Mouse (Mus musculus): ENCODE results near the gene Armc7. TPM values are rescaled to one million over a fixed set of nuclear protein-coding genes. Genes with fewer than 3 reads are reported as not detected.
"Not testable (repeated sequence)": the region's sequence is repeated elsewhere in the genome, so short reads cannot be mapped to it uniquely, and the experiment has no call there.

Gene Armc7
- polyA plus RNA-seq, 1 experiment from 2014 or later, result 10.7 TPM

DNA sequence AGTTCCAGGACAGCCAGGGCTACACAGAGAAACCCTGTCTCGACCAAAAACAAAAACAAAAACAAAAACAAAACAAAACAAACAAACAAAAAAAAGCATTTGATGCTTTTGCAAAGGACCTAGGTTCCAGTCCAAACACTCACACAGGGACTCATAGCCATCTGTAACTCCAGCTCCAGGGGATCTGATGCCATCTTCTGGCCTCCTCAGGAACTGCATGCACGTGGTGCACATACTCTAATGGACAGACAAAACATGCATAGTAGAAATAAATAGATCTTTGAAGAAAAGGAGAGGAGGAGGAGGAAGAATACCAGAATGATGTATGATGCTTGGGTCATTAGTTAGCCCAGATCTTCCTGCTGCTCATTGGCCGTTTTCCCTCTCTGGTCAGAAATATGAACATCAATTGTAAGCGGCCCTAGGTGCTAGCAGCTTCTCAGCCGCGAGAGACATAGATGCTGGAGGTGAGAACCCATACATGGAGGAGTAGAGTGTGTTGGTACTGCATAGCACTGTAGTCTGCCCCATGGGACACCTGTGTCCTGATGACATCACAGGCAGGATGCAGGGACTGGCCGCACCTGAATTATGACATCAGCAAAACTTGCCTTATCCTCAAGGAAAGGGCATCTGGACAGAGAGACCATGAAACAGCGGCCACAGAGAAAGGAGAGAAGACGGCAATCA, 35.4 kb upstream of the Armc7 start, which contains the start of gene Trim80:
TSS of gene Trim80 (plus strand) at position 640 of the 690 bp plus-strand sequence.
- Histone ChIP-seq H3K4me2 (replicated peaks) (no peak within 1 kb of the TSS), H3K9ac (no peak within 1 kb of the TSS), H3K9me3 (0 out of 2 replicates have a peak, but pooled peaks cover 4% of the 10 kb centered on the region), H3K36me3 (no peaks in the 10 kb centered on the region), H3K4me1 (peaks cover 15% of the 10 kb centered on the region), H3K27ac (no peak within 1 kb of the TSS), H3K4me3 (no peak within 1 kb of the TSS), H3K27me3 (no peaks in the 10 kb centered on the region)
- 95% methylated on average over 9 of the region's 9 CpGs for WGBS
- no peak for ATAC-seq (ENCODE audit: insufficient number of reproducible peaks, insufficient read depth, low FRiP score, low TSS enrichment)

DNA sequence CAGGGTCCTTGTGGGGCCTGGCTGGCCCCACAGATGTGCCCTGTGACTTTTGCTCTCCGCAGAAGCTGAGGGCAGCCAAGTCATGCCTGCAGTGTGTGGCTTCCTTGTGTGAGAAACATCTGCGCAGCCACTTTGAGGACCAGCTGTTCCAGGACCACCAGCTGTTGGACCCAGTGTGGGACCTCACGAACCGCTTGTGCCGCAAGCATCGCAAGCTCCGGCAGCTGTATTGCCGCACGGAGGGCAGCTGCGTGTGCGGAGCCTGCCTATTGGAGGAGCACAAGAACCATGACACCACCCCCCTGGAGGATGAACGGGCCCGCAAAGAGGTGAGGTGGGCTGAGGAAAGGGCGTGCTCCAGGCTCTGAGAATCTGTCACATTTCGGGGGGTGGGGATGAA, 34.0 kb upstream of the Armc7 start:
- no peak overlapping the region for H3K27ac ChIP-seq
- 41% methylated on average over 15 of the region's 15 CpGs for WGBS
- 0 out of 2 replicates have a peak, but pooled peaks cover 4% of the 10 kb centered on the region for H3K9me3 ChIP-seq
- no peaks in the 10 kb centered on the region for H3K27me3 ChIP-seq
- no peak overlapping the region for H3K9ac ChIP-seq
- H3K4me1 ChIP-seq, result peaks cover 3% of the 10 kb centered on the region
- no peak overlapping the region for H3K4me2 ChIP-seq (replicated peaks)
- no peak overlapping the region for H3K4me3 ChIP-seq
- H3K36me3 ChIP-seq, result no peaks in the 10 kb centered on the region
- no peak for ATAC-seq (ENCODE audit: insufficient number of reproducible peaks, insufficient read depth, low FRiP score, low TSS enrichment)

DNA sequence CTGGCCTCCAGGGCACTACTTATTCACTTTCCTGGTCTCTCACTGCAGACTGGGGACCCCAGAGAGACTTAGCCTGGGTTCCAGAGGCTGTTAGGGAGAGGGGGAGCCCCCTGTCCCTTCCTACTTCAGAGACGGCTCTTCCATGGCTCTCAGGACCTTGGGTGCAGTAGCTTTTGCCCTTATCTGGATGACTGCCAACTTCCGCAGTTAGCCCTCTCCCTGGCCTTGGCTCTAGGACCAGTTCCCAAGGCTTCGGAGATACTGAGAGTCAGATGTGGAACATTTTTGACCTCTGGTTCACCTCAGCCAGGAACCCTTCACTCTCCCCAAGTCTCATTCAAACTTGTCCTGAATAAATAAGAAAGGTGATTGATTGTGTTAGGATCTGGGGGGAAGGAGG, 28.6 kb upstream of the Armc7 start:
- WGBS, result 69% methylated on average over 3 of the region's 3 CpGs
- Histone ChIP-seq H3K4me1 (peaks cover 7% of the 10 kb centered on the region), H3K9ac (no peak overlapping the region), H3K27ac (0 out of 2 replicates have a peak overlapping the region, but pooled peaks have one; percentile 11), H3K36me3 (no peaks in the 10 kb centered on the region), H3K4me2 (replicated peaks) (no peak overlapping the region), H3K9me3 (no peaks in the 10 kb centered on the region), H3K4me3 (no peak overlapping the region), H3K27me3 (0 out of 2 replicates have a peak, but pooled peaks cover 3% of the 10 kb centered on the region)
- no peak for ATAC-seq (ENCODE audit: insufficient number of reproducible peaks, insufficient read depth, low FRiP score, low TSS enrichment)

DNA sequence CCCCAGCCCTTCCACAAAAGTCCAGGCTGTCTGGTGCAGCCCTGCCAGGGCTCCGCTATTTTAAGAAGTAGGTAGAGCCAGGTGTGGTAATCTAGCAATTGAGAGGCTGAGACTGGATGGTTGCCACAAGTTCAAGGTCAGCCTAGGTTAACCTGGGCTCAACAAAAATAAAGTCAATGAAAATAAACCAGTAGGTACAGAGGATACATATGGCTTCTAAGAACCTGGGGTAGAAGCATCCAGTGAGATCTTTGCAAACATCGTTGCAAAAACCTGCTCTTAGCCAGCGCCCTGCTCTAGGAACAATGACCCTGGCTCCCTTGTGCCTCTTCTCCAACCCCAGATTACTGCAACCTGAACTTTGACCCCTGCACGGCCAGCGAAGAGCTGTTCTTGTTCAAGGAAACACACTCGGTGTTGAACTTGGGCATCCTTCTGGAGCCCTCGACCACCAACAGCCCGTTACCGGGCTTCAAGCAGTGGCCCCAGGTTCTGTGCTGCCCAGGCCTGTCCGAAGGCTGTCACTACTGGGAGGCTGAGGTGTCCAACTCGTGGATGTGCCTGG, 28.1 kb upstream of the Armc7 start:
- Histone ChIP-seq H3K36me3 (no peaks in the 10 kb centered on the region), H3K27ac (no peak overlapping the region), H3K4me3 (no peak overlapping the region), H3K4me1 (peaks cover 7% of the 10 kb centered on the region), H3K9me3 (no peaks in the 10 kb centered on the region), H3K4me2 (replicated peaks) (no peak overlapping the region), H3K9ac (no peak overlapping the region), H3K27me3 (0 out of 2 replicates have a peak, but pooled peaks cover 3% of the 10 kb centered on the region)
- 76% methylated on average over 11 of the region's 11 CpGs for WGBS
- no peak for ATAC-seq (ENCODE audit: insufficient number of reproducible peaks, insufficient read depth, low FRiP score, low TSS enrichment)

DNA sequence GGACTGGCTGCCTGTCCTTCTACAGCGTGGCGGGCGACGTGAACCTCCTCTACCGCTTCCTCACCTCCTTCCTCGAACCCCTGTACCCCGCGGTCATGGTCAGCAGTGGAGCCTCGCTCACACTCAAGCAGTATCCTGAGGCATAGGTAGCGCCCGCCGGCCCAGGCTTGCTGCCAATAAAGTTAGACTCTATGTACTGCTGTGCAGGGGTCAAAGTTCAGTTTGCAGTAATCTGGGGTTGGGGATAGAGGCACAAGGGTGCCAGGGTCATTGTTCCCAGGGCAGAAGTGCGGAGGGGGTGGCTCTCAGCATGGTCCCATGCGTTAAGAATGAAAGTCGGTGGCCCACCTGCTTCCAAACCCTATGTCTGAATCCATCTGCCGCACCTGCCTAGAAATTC, 27.4 kb upstream of the Armc7 start:
- ATAC-seq (ENCODE audit: insufficient number of reproducible peaks, insufficient read depth, low FRiP score, low TSS enrichment), result no peak

DNA sequence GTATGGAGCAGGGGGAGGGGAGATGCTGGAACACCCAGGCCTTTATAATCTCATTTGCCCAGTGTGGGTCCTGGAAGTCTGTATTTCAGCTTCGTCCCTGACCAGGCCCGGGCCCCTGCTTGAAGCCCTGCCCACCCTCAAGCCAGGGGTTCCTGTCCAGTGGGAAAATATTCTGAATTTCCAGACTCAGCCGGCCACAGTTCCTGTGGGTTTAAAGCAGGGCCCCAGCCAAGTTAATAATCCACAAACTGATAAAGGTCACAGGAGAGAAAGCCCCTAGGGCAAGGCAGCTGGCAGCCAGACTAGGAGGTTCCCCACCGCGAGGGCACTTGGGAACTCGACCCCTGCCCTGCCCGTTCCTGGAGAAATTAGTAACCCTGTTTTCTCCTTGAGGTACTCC, 26.5 kb upstream of the Armc7 start:
- Histone ChIP-seq H3K9ac (no peak overlapping the region), H3K27me3 (0 out of 2 replicates have a peak, but pooled peaks cover 3% of the 10 kb centered on the region), H3K4me2 (replicated peaks) (no peak overlapping the region), H3K4me3 (no peak overlapping the region), H3K4me1 (peaks cover 7% of the 10 kb centered on the region), H3K36me3 (no peaks in the 10 kb centered on the region), H3K9me3 (no peaks in the 10 kb centered on the region), H3K27ac (no peak overlapping the region)
- WGBS, result 24% methylated on average over 7 of the region's 7 CpGs
- no peak for ATAC-seq (ENCODE audit: insufficient number of reproducible peaks, insufficient read depth, low FRiP score, low TSS enrichment)

More for the DNA sequence above, 27.4 kb upstream of the Armc7 start:
- Histone ChIP-seq H3K4me2 (replicated peaks) (no peak overlapping the region), H3K27me3 (0 out of 2 replicates have a peak, but pooled peaks cover 3% of the 10 kb centered on the region), H3K9me3 (no peaks in the 10 kb centered on the region), H3K9ac (no peak overlapping the region), H3K27ac (no peak overlapping the region), H3K4me3 (no peak overlapping the region), H3K4me1 (peaks cover 7% of the 10 kb centered on the region), H3K36me3 (no peaks in the 10 kb centered on the region)
- WGBS, result 82% methylated on average over 16 of the region's 16 CpGs

DNA sequence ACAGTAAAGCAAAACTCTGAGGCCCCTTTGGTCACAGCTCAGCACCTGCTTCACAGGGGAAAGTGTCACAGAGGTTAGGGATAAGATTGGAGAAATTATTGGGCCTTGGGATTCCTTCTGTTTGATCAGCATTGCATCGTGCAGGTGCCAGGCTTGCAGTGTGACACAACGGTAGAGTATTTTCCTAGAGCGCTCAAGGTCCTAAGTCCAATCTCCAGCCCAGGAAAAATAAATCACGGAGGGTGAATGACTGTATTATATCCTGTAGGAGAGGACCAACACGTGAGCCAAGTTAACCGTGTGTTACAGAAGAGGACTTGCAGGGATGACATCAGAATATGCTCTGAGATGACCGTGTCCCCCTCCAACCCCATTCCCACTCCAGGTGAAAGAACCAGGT, 25.3 kb upstream of the Armc7 start:
- no peak overlapping the region for H3K9ac ChIP-seq
- 90% methylated on average over 7 of the region's 7 CpGs for WGBS
- H3K4me1 ChIP-seq, result peaks cover 7% of the 10 kb centered on the region
- ATAC-seq (ENCODE audit: insufficient number of reproducible peaks, insufficient read depth, low FRiP score, low TSS enrichment), result no peak
- no peaks in the 10 kb centered on the region for H3K36me3 ChIP-seq
- 0 out of 2 replicates have a peak, but pooled peaks cover 3% of the 10 kb centered on the region for H3K27me3 ChIP-seq
- no peak overlapping the region for H3K27ac ChIP-seq
- no peak overlapping the region for H3K4me3 ChIP-seq
- no peaks in the 10 kb centered on the region for H3K9me3 ChIP-seq
- H3K4me2 ChIP-seq (replicated peaks), result no peak overlapping the region

DNA sequence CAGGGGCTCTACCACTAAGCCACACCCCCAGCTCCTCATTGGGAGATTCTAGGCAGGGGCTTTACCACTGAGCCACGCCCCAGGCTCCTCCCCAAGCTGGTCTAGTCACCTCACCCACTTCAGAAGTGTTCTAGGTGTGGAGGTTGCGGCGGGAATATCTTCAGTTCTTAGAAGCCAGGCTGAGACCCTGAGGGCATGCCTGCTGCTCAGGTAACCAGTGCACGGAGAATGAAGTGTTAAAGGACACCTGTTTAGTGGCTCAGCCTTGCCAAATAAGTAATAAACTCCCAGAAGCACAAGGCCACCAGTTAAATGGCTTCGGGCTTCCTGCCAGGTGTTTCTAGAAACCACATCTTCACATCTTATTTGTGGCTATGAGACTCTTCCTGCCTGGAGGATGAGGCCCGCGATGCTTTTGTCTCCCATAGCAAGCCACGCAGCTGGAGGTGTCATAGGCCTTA, 23.7 kb upstream of the Armc7 start:
- H3K4me2 ChIP-seq (replicated peaks), result no peak overlapping the region
- 0 out of 2 replicates have a peak, but pooled peaks cover 1% of the 10 kb centered on the region for H3K27me3 ChIP-seq
- no peak overlapping the region for H3K4me3 ChIP-seq
- no peaks in the 10 kb centered on the region for H3K36me3 ChIP-seq
- H3K9ac ChIP-seq, result no peak overlapping the region
- ATAC-seq (ENCODE audit: insufficient number of reproducible peaks, insufficient read depth, low FRiP score, low TSS enrichment), result no peak
- 85% methylated on average over 8 of the region's 8 CpGs for WGBS
- H3K27ac ChIP-seq, result no peak overlapping the region
- H3K4me1 ChIP-seq, result peaks cover 3% of the 10 kb centered on the region
- no peaks in the 10 kb centered on the region for H3K9me3 ChIP-seq

DNA sequence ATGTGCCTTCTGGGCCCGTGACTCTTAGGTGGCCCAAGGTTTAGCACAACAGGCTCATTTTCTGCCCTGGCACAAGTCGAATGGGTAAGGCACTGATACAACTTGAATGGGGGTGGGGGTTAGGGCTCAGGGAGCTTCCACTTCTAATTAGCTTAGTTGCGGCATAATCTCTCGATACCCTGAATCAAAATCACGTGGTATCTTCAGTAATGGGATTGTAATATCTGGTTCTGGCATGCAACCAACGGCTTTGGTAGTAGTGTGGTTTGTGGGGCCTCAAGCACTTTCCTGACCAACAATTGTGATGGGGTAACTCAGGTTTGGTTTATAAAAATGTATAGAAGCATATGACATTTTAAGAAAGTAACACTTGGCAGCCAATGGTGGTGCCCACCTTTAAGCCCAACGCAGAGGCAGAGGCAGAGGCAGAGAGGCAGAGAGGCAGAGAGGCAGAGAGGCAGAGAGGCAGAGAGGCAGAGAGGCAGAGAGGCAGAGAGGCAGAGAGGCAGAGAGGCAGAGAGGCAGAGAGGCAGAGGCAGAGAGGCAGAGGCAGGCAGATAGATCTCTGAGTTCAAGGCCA, 23.1 kb upstream of the Armc7 start:
- Histone ChIP-seq H3K9ac (no peak overlapping the region), H3K9me3 (no peaks in the 10 kb centered on the region), H3K4me3 (no peak overlapping the region), H3K4me2 (replicated peaks) (no peak overlapping the region), H3K27me3 (no peaks in the 10 kb centered on the region), H3K27ac (no peak overlapping the region), H3K4me1 (no peaks in the 10 kb centered on the region), H3K36me3 (no peaks in the 10 kb centered on the region)
- ATAC-seq (ENCODE audit: insufficient number of reproducible peaks, insufficient read depth, low FRiP score, low TSS enrichment), result no peak
- 83% methylated on average over 7 of the region's 7 CpGs for WGBS

DNA sequence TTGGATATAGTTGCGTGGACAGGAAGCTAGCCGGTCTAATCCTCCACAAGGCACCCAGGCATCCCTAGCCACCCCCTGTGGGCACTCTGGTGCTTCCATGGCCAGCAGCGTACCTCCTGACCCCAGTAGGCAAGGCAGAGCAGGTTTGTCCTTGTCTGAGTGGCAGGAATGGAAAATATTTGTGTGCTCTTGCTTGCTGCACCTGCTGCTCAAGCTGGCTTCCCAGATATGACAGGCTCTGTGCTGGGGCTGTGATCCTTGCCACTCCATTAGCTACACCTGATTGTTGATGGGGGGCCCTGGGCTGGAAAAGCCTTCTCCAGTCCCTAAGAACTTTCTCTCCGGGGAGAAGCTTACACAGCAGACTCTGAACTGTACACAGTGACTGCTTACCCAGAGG, 22.2 kb upstream of the Armc7 start:
- Histone ChIP-seq H3K4me3 (no peak overlapping the region), H3K9me3 (no peaks in the 10 kb centered on the region), H3K36me3 (no peaks in the 10 kb centered on the region), H3K27ac (no peak overlapping the region), H3K4me2 (replicated peaks) (no peak overlapping the region), H3K4me1 (no peaks in the 10 kb centered on the region), H3K9ac (no peak overlapping the region), H3K27me3 (no peaks in the 10 kb centered on the region)
- WGBS, result 82% methylated on average over 4 of the region's 4 CpGs
- no peak for ATAC-seq (ENCODE audit: insufficient number of reproducible peaks, insufficient read depth, low FRiP score, low TSS enrichment)

DNA sequence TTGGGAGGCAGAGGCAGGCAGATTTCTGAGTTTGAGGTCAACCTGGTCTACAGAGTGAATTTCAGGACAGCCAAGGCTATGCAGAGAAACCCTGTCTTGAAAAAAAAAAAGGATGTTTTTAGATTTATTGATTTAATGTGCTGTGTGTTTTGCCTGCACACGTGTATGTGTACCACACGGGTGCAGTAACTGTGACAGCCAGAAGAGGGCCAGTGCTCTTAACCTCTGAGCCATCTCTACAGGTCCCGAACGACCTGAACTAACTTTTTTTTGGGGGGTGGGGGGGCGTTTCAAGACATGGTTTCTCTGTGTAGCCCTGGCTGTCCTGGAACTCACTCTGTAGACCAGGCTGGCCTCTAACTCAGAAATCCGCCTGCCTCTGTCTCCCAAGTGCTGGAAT, 20.6 kb upstream of the Armc7 start:
- WGBS, result 80% methylated on average over 6 of the region's 6 CpGs
- H3K9ac ChIP-seq; H3K4me1 ChIP-seq; H3K9me3 ChIP-seq; ATAC-seq (ENCODE audit: insufficient number of reproducible peaks, insufficient read depth, low FRiP score, low TSS enrichment); H3K36me3 ChIP-seq; H3K27me3 ChIP-seq; H3K4me3 ChIP-seq; H3K4me2 ChIP-seq (replicated peaks); H3K27ac ChIP-seq: not testable (repeated sequence)

DNA sequence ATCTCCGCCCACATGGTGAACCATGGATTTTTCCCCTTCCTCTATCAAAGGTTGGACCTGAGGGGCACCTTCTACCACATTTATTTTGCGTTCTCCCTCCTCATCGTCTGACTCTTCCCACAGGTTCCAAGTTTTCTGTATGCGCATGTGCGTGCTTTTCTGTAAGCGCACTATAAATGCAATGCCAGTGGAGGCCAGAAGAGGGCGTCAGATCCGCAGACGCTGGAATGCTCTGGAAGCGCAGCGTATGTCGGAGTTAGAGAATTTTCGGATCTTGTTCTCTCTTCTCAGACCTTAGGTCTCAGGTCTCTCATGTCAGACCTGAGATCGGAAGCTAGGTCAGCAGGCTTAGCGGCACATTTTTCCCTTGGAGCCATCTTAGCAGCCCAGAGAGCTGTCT, 19.8 kb upstream of the Armc7 start:
- H3K4me3 ChIP-seq, result no peak overlapping the region
- H3K27me3 ChIP-seq, result no peaks in the 10 kb centered on the region
- H3K9me3 ChIP-seq, result no peaks in the 10 kb centered on the region
- H3K4me1 ChIP-seq, result no peaks in the 10 kb centered on the region
- H3K36me3 ChIP-seq, result no peaks in the 10 kb centered on the region
- ATAC-seq (ENCODE audit: insufficient number of reproducible peaks, insufficient read depth, low FRiP score, low TSS enrichment), result no peak
- WGBS, result 88% methylated on average over 15 of the region's 15 CpGs
- no peak overlapping the region for H3K27ac ChIP-seq
- no peak overlapping the region for H3K4me2 ChIP-seq (replicated peaks)
- no peak overlapping the region for H3K9ac ChIP-seq
